Mouse (Mus musculus) lung, embryonic 14.5 days (tissue): ENCODE data around the gene Zfand3. TPM values are rescaled to one million over a fixed set of nuclear protein-coding genes. Genes with fewer than 3 reads are reported as not detected.

ENCODE experiments used
- ATAC-seq: fragments of 200-750 bp; cut with Nextera tagmentation; 2 replicates; pipeline ENCODE4 v1.8.0; 2017; ENCODE audit warnings: mild to moderate bottlenecking, moderate TSS enrichment, moderate library complexity; ENCODE audit not compliant: insufficient read depth
- DNase-seq: peaks from one replicate; pipeline ENCODE4 v3.0.0-alpha.2; 2015
- H3K27ac ChIP-seq: fragments of 300-500 bp; sonication (generic); 2 replicates; pipeline ENCODE4 v1.5.1; 2014; ENCODE audit warnings: low read depth, mild to moderate bottlenecking, moderate library complexity
- H3K27me3 ChIP-seq: fragments of 300-500 bp; sonication (generic); 2 replicates; pipeline ENCODE4 v1.6.1; 2014; ENCODE audit warnings: low read length, control low read depth; ENCODE audit not compliant: insufficient read depth
- H3K36me3 ChIP-seq: fragments of 300-500 bp; sonication (generic); 2 replicates; pipeline ENCODE4 v1.6.1; 2014; ENCODE audit warnings: control low read depth; ENCODE audit not compliant: insufficient read depth
- H3K4me1 ChIP-seq: fragments of 300-500 bp; sonication (generic); 2 replicates; pipeline ENCODE4 v1.6.1; 2014; ENCODE audit warnings: antibody characterized with exemption, control low read depth; ENCODE audit not compliant: insufficient read depth
- H3K4me2 ChIP-seq: fragments of 300-500 bp; sonication (generic); 2 replicates; pipeline ENCODE4 v1.6.1; 2014; ENCODE audit warnings: mild to moderate bottlenecking
- H3K4me3 ChIP-seq: fragments of 300-500 bp; sonication (generic); 2 replicates; pipeline ENCODE4 v1.5.1; 2014; ENCODE audit warnings: low read depth, low read length
- H3K9ac ChIP-seq: fragments of 300-500 bp; sonication (generic); 2 replicates; pipeline ENCODE4 v1.6.1; 2014
- H3K9me3 ChIP-seq: fragments of 300-500 bp; sonication (generic); 2 replicates; pipeline ENCODE4 v1.6.1; 2016; ENCODE audit warnings: low read depth, low read length, control low read depth
- CTCF ChIP-seq: IDR thresholded peaks from 2 replicates; pipeline ENCODE4 v1.5.1; 2016; ENCODE audit warnings: antibody characterized with exemption, low read depth
- WGBS: fragments of 180-500 bp; shearing (Covaris S2); extraction: QIAGEN DNeasy Blood & Tissue Kit; methylation state at CpG from one replicate; pipeline ENCODE4 v1.1.7; 2014; 5-methylcytosine and 5-hydroxymethylcytosine counted together
- polyA plus RNA-seq: library from polyadenylated mRNA; unstranded; fragments of >200 nt; fragmentation: Nextera tagmentation; extraction: Ambion mirVana; gene quantifications from 2 replicates; pipeline ENCODE4 v1.2.1, GENCODE M21; 2014

Zfand3 gene
- polyA plus RNA-seq, 1 experiment from 2014 or later = 47.5 TPM

DNA sequence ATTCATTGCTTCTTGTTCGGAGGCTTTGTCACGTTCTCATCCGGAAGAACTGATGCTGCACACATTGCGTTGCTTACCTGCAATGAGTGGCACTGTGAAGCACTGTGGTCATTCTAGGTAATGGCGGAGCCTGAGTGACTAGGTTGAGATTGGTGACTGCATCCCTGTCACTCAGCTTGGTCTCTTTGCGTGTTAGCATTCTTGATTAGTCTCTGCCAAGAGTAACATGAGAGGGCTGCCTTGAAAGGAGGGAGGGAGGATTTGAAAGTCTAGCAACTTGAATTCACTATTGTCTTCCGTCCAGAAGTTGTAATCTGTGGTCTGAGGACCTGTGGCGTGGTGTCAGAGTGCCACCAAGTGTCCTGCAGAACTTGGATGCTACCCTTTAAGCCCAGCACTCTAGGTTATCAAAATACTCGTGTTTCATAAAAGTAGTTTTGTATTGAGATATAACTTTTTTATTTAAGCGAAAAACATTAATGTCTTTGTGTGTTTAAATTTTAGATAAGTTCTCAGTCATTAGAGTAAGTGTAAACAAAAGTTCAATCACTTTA lies 141.1 kb downstream of the Zfand3 start:
- no peak for TF ChIP-seq CTCF
- Histone ChIP-seq H3K27me3 (no peaks in the 10 kb centered on the region), H3K4me2 (no peak overlapping the region), H3K4me1 (peaks cover 7% of the 10 kb centered on the region; the same call in 1 of the 2 replicates), H3K36me3 (no peaks in the 10 kb centered on the region), H3K4me3 (no peak overlapping the region), H3K9me3 (no peaks in the 10 kb centered on the region), H3K9ac (no peak overlapping the region), H3K27ac (no peak overlapping the region)
- WGBS = 65% methylated on average over 10 of the region's 10 CpGs
- DNase-seq = peak; percentile 30
- ATAC-seq = no peak

DNA sequence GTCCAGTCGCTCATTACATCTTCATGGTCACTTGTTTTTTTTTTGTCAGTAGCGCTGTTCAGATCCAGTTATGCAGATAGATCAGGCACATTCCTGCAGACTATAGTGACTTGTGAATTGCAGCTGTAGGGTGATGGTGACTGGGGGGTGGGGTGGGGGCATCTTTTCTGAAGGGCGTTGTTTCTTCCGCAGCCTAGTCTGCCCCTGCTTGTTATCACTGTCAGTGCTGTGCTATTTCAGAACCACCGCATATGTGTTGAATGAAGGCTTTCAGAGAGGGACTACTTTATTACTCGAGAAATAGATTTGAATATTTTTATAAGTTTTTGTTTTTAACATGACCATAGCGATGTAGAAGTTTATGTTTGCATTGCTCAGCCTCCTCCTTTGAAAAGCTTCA lies 142.0 kb downstream of the Zfand3 start:
- ATAC-seq (no peak), DNase-seq (no peak)
- H3K9ac ChIP-seq = no peak overlapping the region
- no peak overlapping the region for H3K4me3 ChIP-seq
- peaks cover 7% of the 10 kb centered on the region; the same call in 1 of the 2 replicates for H3K4me1 ChIP-seq
- no peak overlapping the region for H3K27ac ChIP-seq
- H3K36me3 ChIP-seq = no peaks in the 10 kb centered on the region
- no peak for TF ChIP-seq CTCF
- no peaks in the 10 kb centered on the region for H3K9me3 ChIP-seq
- H3K27me3 ChIP-seq = no peaks in the 10 kb centered on the region
- 62% methylated on average over 7 of the region's 7 CpGs for WGBS
- H3K4me2 ChIP-seq = no peak overlapping the region

DNA sequence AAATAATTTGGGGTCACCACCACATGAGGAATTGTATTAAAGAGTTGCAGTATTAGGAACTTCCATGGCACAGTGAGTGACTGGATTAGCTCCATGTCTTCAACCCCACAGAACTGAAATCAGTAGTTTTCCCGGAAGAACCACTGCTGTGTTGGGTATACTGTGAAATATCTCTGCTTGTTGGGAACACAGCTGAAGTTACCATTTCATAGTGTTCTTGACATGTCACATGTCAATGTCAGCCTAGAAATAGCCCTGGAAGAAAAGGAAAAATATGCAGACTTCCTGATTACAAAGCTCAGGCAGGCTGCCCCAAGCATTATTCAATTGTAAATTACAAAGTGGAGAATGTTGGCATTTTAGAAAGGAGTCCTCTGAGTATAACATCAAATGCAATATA lies 143.4 kb downstream of the Zfand3 start:
- H3K27ac ChIP-seq = no peak overlapping the region
- no peaks in the 10 kb centered on the region for H3K27me3 ChIP-seq
- no peak overlapping the region for H3K4me3 ChIP-seq
- no peak for ATAC-seq
- DNase-seq = peak; percentile 24
- 38% methylated on average over 1 of the region's 1 CpGs for WGBS
- H3K9ac ChIP-seq = no peak overlapping the region
- H3K36me3 ChIP-seq = no peaks in the 10 kb centered on the region
- H3K9me3 ChIP-seq = no peaks in the 10 kb centered on the region
- peaks cover 7% of the 10 kb centered on the region; the same call in 1 of the 2 replicates for H3K4me1 ChIP-seq
- no peak for TF ChIP-seq CTCF
- H3K4me2 ChIP-seq = no peak overlapping the region

DNA sequence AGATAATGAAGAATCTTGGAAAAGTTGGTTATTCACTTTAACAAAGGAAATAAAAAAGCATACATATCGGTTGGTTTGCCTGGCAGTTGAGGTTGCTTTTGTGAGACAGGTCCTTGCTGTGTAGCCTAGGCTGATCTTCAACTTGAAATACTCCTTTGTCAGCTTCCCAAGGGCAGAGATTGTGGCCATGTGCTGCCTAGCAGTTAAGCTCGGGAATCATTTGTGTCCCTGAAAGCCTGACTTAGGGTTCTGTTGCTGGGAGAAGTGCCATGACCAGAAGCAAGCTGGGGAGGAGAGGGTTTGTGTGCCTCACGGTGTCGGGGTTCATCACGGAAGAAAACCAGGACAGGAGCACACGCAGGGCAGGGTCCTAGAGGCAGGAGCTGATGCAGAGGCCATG lies 143.8 kb downstream of the Zfand3 start:
- Histone ChIP-seq H3K27ac (no peak overlapping the region), H3K36me3 (no peaks in the 10 kb centered on the region), H3K9me3 (no peaks in the 10 kb centered on the region), H3K4me1 (peaks cover 7% of the 10 kb centered on the region; the same call in 1 of the 2 replicates), H3K4me3 (no peak overlapping the region), H3K9ac (no peak overlapping the region), H3K27me3 (no peaks in the 10 kb centered on the region), H3K4me2 (no peak overlapping the region)
- 66% methylated on average over 6 of the region's 6 CpGs for WGBS
- no peak for ATAC-seq
- TF ChIP-seq CTCF = no peak
- no peak for DNase-seq

DNA sequence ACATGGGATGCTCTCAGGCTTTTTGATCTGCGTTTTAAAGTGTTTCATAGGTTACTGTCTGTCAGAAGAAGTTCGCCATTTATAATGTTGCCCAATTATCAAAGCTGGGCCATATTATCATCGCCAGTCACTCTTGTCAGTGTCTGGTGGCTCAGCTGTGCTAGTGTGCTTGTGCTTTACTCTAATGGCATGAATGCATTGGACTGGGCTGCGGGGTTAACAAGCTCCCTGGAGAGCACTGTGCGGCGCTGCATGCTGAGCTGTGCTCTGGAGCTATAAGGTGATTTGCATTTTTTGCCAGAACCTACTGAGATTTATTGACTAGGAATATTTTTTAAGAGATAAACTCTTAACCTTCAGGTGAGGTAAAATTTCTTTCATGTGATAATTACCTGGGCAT lies 145.4 kb downstream of the Zfand3 start:
- WGBS = 80% methylated on average over 6 of the region's 6 CpGs
- Histone ChIP-seq H3K27ac (no peak overlapping the region), H3K4me3 (no peak overlapping the region), H3K9me3 (no peaks in the 10 kb centered on the region), H3K4me1 (peaks cover 7% of the 10 kb centered on the region; the same call in 1 of the 2 replicates), H3K4me2 (no peak overlapping the region), H3K9ac (no peak overlapping the region), H3K36me3 (no peaks in the 10 kb centered on the region), H3K27me3 (no peaks in the 10 kb centered on the region)
- DNase-seq = no peak
- TF ChIP-seq CTCF = no peak
- no peak for ATAC-seq

DNA sequence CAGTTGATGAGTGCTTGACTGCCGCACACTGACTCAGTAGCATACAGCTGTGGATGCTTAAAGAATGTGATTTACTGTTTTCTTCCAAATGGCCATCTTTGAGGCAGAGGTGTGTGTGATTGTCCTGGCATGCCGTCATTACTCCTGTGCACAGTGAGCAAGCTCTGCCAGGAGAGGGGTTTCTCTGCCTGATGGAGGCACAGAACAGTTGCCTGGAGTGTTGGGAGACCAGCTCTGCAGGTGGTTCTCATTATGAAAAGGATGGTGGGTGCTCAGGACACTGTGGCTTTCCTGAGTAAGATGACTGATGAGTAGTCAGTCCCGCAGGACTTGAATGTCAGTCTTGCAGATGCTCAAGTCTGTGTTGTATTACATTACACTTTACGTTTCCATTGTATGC lies 149.6 kb downstream of the Zfand3 start:
- no peak overlapping the region for H3K9ac ChIP-seq
- H3K27me3 ChIP-seq = no peaks in the 10 kb centered on the region
- no peak for DNase-seq
- no peaks in the 10 kb centered on the region; the same call in 1 of the 2 replicates for H3K36me3 ChIP-seq
- ATAC-seq = no peak
- no peak overlapping the region for H3K4me2 ChIP-seq
- H3K27ac ChIP-seq = no peak overlapping the region
- H3K9me3 ChIP-seq = no peaks in the 10 kb centered on the region
- WGBS = 45% methylated on average over 4 of the region's 4 CpGs
- H3K4me3 ChIP-seq = no peak overlapping the region
- H3K4me1 ChIP-seq = no peaks in the 10 kb centered on the region
- no peak for TF ChIP-seq CTCF

DNA sequence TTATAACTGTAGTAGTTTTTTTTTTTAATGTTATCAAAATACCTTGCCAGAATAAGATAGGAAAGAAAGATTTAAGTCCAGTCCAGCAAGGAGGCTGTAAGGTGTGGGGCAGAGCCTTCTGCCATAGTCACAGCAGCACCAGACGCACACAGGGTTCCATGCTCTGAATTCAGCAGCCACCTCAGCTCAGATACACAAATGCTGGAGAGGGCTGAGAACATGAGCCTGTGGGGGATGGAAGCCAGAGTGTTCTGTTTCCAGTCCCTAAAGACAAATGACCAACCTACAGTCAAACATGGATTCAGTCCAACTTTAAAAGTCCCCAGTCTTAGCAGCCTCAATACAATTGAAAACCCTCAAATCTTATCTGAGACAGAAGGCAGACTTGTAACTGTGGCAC lies 150.3 kb downstream of the Zfand3 start:
- WGBS = 55% methylated on average over 1 of the region's 1 CpGs
- Histone ChIP-seq H3K9me3 (no peaks in the 10 kb centered on the region), H3K36me3 (no peaks in the 10 kb centered on the region; the same call in 1 of the 2 replicates), H3K27me3 (no peaks in the 10 kb centered on the region), H3K4me1 (no peaks in the 10 kb centered on the region), H3K4me3 (no peak overlapping the region), H3K9ac (no peak overlapping the region), H3K27ac (no peak overlapping the region), H3K4me2 (no peak overlapping the region)
- no peak for TF ChIP-seq CTCF
- ATAC-seq = no peak
- peak; percentile 34 for DNase-seq
